Mouse (Mus musculus) limb, embryonic 15.5 days (tissue): ENCODE data around the gene Ddx54. TPM values are rescaled to one million over a fixed set of nuclear protein-coding genes. Genes with fewer than 3 reads are reported as not detected.

Source experiments
- ATAC-seq: fragments of 200-750 bp; cut with Nextera tagmentation; 2 replicates; pipeline ENCODE4 v1.8.0; 2017; ENCODE audit warnings: low read depth, moderate TSS enrichment; ENCODE audit not compliant: insufficient number of reproducible peaks, low FRiP score, low TSS enrichment
- H3K27ac ChIP-seq: fragments of 300-500 bp; sonication (generic); 2 replicates; pipeline ENCODE4 v1.5.1; 2015; ENCODE audit warnings: moderate library complexity, mild to moderate bottlenecking, inconsistent platforms
- H3K27me3 ChIP-seq: fragments of 300-500 bp; sonication (generic); 2 replicates; pipeline ENCODE4 v1.6.1; 2015; ENCODE audit warnings: inconsistent platforms
- H3K36me3 ChIP-seq: fragments of 300-500 bp; sonication (generic); 2 replicates; pipeline ENCODE4 v1.6.1; 2015; ENCODE audit warnings: inconsistent platforms
- H3K4me1 ChIP-seq: fragments of 300-500 bp; sonication (generic); 2 replicates; pipeline ENCODE4 v1.6.1; 2015; ENCODE audit warnings: inconsistent platforms
- H3K4me2 ChIP-seq: fragments of 300-500 bp; sonication (generic); 2 replicates; pipeline ENCODE4 v1.6.1; 2015; ENCODE audit warnings: mild to moderate bottlenecking, inconsistent platforms
- H3K4me3 ChIP-seq: fragments of 300-500 bp; sonication (generic); 2 replicates; pipeline ENCODE4 v1.5.1; 2015; ENCODE audit warnings: mild to moderate bottlenecking, inconsistent platforms
- H3K9ac ChIP-seq: fragments of 300-500 bp; sonication (generic); 2 replicates; pipeline ENCODE4 v1.6.1; 2015; ENCODE audit warnings: inconsistent platforms
- H3K9me3 ChIP-seq: fragments of 300-500 bp; sonication (generic); 2 replicates; pipeline ENCODE4 v1.6.1; 2016; ENCODE audit warnings: inconsistent platforms
- WGBS: fragments of 180-500 bp; shearing (Covaris S2); methylation state at CpG from one replicate; pipeline ENCODE4 v1.1.7; 2015; 5-methylcytosine and 5-hydroxymethylcytosine counted together
- polyA plus RNA-seq: library from polyadenylated mRNA; unstranded; fragments of >200 nt; fragmentation: Nextera tagmentation; extraction: Ambion mirVana; gene quantifications from 2 replicates; pipeline ENCODE4 v1.2.1, GENCODE M21; 2015

Gene Ddx54
- polyA plus RNA-seq, 1 experiment from 2014 or later, result 39.4 TPM

GRCm38 (mm10) chr5:120620375-120621077 is 8.0 kb downstream of the Ddx54 start:
- Histone ChIP-seq H3K27me3 (no peaks in the 10 kb centered on the region), H3K9me3 (no peaks in the 10 kb centered on the region), H3K4me1 (peaks cover 12% of the 10 kb centered on the region), H3K4me2 (no peak overlapping the region), H3K4me3 (no peak overlapping the region), H3K9ac (no peak overlapping the region), H3K36me3 (peaks cover 93% of the 10 kb centered on the region), H3K27ac (no peak overlapping the region)
- no peak for ATAC-seq
- 71% methylated on average over 18 of the region's 18 CpGs for WGBS

- H3K4me3 ChIP-seq, result no peak overlapping the region
- H3K4me1 ChIP-seq, result peaks cover 12% of the 10 kb centered on the region
- peaks cover 98% of the 10 kb centered on the region for H3K36me3 ChIP-seq
- H3K4me2 ChIP-seq, result no peak overlapping the region
- no peaks in the 10 kb centered on the region for H3K27me3 ChIP-seq
- WGBS, result 93% methylated on average over 23 of the region's 23 CpGs
- H3K9ac ChIP-seq, result no peak overlapping the region
- ATAC-seq, result no peak
- no peaks in the 10 kb centered on the region for H3K9me3 ChIP-seq
- no peak overlapping the region for H3K27ac ChIP-seq
Observed at GRCm38 (mm10) chr5:120621078-120621765, 8.7 kb downstream of the Ddx54 start.

GRCm38 (mm10) chr5:120621846-120622197 is 9.3 kb downstream of the Ddx54 start:
- no peak for ATAC-seq
- H3K9me3 ChIP-seq, result no peaks in the 10 kb centered on the region
- no peak overlapping the region for H3K4me3 ChIP-seq
- H3K27me3 ChIP-seq, result no peaks in the 10 kb centered on the region
- no peak overlapping the region for H3K4me2 ChIP-seq
- WGBS, result 83% methylated on average over 10 of the region's 10 CpGs
- H3K9ac ChIP-seq, result no peak overlapping the region
- peaks cover 99% of the 10 kb centered on the region for H3K36me3 ChIP-seq
- no peak overlapping the region for H3K27ac ChIP-seq
- H3K4me1 ChIP-seq, result peaks cover 12% of the 10 kb centered on the region

DNA sequence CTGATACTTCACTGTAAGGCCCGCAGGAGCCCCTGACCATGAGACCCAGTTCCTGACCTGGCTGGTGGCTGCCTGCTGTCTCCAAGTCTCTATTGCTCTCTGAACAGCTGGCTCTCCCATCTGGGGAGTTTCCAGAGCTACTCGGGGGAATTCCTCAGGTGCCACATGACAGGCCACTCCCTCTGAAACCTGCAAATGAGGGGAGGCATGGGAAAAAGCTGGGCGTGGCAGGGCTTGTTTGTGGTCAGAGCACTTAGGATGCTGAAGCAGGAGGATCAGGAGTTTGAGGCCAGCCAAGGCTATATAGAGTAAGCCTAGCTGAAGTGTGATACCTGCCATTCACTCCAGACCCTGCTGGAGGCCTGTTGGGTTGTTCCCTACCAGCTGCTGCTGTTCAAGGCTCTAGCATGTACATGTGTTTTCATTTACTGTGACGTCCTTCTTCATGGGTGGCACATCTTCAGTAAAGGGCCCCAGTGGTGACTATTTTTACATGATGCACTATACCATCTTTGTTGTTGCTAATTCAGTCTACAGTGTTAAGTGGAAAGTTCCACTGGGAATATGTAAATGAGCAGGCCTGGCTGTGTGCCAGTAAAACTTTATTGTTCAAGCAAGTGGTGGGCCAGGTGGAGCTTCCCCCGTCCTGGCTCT is 9.8 kb downstream of the Ddx54 start:
- WGBS, result 54% methylated on average over 5 of the region's 5 CpGs

DNA sequence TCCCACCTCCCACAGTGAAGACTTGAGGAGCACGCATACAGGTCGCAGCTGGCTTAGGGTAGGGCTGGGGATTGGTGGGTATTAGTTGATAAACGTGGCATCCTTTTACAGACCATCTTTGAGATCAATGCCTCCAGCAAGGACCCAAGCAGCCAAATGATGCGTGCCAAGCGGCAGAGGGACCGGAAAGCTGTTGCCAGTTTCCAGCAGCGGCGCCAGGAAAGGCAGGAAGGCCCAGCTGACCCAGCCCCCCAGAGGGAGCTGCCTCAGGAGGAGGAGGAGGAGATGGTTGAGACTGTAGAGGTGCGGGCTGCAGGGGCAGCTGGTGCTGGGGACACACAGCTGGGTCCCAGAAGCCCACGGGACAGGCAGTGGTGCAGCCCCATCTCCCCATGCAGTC is 11.9 kb downstream of the Ddx54 start:
- H3K27me3 ChIP-seq, result 0 out of 2 replicates have a peak, but pooled peaks cover 1% of the 10 kb centered on the region
- no peak overlapping the region for H3K4me3 ChIP-seq
- ATAC-seq, result no peak
- no peak overlapping the region for H3K27ac ChIP-seq
- no peak overlapping the region for H3K4me2 ChIP-seq
- H3K36me3 ChIP-seq, result peaks cover 86% of the 10 kb centered on the region
- WGBS, result 92% methylated on average over 10 of the region's 10 CpGs
- no peak overlapping the region for H3K9ac ChIP-seq
- H3K9me3 ChIP-seq, result no peaks in the 10 kb centered on the region
- H3K4me1 ChIP-seq, result peaks cover 17% of the 10 kb centered on the region

More for the DNA sequence above, 9.8 kb downstream of the Ddx54 start:
- Histone ChIP-seq H3K4me3 (no peak overlapping the region), H3K4me1 (peaks cover 12% of the 10 kb centered on the region), H3K27ac (no peak overlapping the region), H3K9ac (no peak overlapping the region), H3K36me3 (peaks cover 99% of the 10 kb centered on the region), H3K9me3 (no peaks in the 10 kb centered on the region), H3K4me2 (no peak overlapping the region), H3K27me3 (no peaks in the 10 kb centered on the region)
- no peak for ATAC-seq

GRCm38 (mm10) chr5:120626399-120626798 is 13.9 kb downstream of the Ddx54 start:
- Histone ChIP-seq H3K9me3 (no peaks in the 10 kb centered on the region), H3K4me2 (no peak overlapping the region), H3K9ac (no peak overlapping the region), H3K4me3 (no peak overlapping the region), H3K27ac (no peak overlapping the region), H3K27me3 (peaks cover 16% of the 10 kb centered on the region; the same call in 1 of the 2 replicates), H3K4me1 (peaks cover 21% of the 10 kb centered on the region), H3K36me3 (peaks cover 66% of the 10 kb centered on the region)
- WGBS, result 30% methylated on average over 19 of the region's 19 CpGs
- 0 out of 2 replicates have a peak, but pooled peaks have one; percentile 6 for ATAC-seq

DNA sequence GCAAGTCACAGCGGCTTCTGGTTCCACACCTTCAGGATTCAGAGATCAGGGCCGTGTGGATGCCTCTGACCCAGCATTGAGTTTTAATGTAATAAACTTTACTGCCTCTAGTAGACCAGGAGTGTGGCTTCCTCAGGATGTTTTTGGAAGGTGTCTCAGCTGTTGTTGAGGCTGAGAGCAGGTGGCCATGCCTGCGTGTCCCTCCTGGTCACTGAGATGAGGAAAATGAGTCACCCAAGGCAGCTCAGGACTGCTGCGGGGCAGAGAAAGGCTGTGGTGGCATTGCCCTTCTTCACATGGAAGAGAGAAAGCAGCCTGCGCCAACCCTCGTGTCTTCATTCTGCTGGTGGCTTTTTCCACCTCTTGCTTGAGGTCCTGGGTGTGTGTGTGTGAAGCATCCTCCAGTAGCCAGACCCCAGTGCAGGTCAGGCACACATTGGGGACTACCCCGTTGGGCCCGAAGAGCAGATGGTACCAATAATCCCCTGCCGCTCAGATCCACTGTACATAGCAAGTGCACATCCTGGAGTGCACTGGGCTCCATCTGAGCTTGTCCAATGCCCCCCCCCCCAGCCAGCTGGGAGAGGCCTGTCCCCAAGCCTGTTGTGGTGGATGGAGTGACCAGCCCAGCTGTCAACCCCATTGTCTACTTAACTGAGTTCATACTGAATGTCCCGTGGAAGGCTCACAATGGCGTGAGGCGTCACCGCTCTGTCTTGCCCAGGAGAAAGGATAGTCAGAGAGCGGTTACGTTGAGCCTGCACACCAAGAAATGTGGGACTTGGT is 15.2 kb downstream of the Ddx54 start:
- Histone ChIP-seq H3K27me3 (peaks cover 23% of the 10 kb centered on the region; the same call in 1 of the 2 replicates), H3K4me3 (no peak overlapping the region), H3K36me3 (peaks cover 53% of the 10 kb centered on the region), H3K4me2 (no peak overlapping the region), H3K4me1 (peaks cover 10% of the 10 kb centered on the region; the same call in 1 of the 2 replicates), H3K27ac (0 out of 2 replicates have a peak overlapping the region, but pooled peaks have one; percentile 17), H3K9me3 (no peaks in the 10 kb centered on the region), H3K9ac (no peak overlapping the region)
- no peak for ATAC-seq
- WGBS, result 85% methylated on average over 15 of the region's 15 CpGs

DNA sequence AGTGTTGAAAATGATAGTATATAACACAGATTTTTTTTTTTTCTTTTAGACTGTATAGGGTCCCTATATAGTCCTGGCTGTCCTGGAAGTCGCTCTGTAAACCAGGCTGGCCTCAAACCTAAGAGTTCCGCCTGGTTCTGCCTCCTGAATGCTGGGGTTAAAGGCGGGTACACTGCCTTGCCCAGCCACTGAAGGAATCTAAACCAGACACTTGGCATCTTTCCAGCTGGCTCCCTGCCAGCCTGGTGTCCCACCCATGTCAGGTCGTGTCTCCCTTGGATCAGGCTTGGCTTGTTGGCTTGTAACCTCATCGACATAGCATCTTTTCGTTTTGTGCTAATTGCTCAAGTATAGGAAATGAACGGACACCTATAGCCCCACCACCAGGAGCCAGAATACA is 16.1 kb downstream of the Ddx54 start:
- WGBS, result 44% methylated on average over 7 of the region's 7 CpGs

DNA sequence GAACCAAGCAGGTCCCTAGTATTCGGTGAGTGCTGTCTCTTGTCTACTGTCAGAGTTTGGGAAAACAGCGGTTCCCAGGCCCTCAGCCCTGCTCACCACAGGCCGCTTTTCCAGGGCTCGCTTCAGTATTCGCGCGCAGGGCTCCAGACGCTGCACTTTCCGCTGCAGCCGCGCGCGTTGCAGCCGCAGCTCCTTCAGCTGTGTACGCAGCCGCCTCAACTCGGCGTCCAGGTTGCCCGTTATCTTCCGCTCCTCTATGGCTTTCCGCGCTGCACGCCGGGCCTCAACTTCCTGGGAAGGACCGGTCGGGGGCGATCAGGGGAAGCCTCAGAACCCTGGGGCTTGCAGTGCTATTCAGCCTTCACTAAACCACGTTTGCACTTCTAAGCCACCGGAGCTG is 18.6 kb downstream of the Ddx54 start:
- H3K9me3 ChIP-seq, result no peaks in the 10 kb centered on the region

More for the DNA sequence above, 16.1 kb downstream of the Ddx54 start:
- Histone ChIP-seq H3K27me3 (peaks cover 23% of the 10 kb centered on the region; the same call in 1 of the 2 replicates), H3K4me1 (peaks cover 10% of the 10 kb centered on the region; the same call in 1 of the 2 replicates), H3K27ac (no peak overlapping the region), H3K4me2 (no peak overlapping the region), H3K9me3 (no peaks in the 10 kb centered on the region), H3K36me3 (peaks cover 44% of the 10 kb centered on the region), H3K4me3 (no peak overlapping the region), H3K9ac (no peak overlapping the region)
- ATAC-seq, result no peak

DNA sequence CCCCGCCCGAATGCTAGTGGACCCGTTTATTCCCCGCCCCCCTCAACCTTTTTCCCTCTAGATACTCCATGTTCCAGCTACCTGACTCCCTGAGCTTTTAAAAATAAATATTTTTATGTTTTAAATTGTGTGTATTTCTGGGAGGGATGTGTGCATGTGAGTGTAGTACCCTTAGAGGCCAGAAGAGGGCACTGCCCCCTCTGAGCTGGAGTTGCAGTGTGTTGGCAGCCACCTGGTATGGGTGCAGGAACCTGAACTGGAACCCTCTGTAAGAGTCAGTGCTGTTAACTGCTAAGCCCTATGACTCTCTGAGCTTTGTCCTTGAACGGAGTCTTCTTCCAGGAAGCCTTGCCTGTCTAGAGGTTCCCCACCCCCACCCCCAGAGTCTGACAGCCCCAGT is 19.4 kb downstream of the Ddx54 start:
- H3K9me3 ChIP-seq, result no peaks in the 10 kb centered on the region
- H3K4me3 ChIP-seq, result no peak overlapping the region
- no peak overlapping the region for H3K4me2 ChIP-seq
- H3K36me3 ChIP-seq, result peaks cover 12% of the 10 kb centered on the region
- peaks cover 10% of the 10 kb centered on the region; the same call in 1 of the 2 replicates for H3K4me1 ChIP-seq
- peaks cover 23% of the 10 kb centered on the region; the same call in 1 of the 2 replicates for H3K27me3 ChIP-seq
- WGBS, result 85% methylated on average over 5 of the region's 5 CpGs
- no peak overlapping the region for H3K27ac ChIP-seq
- no peak overlapping the region for H3K9ac ChIP-seq
- no peak for ATAC-seq

More for the DNA sequence above, 18.6 kb downstream of the Ddx54 start:
- no peak for ATAC-seq
- H3K27me3 ChIP-seq, result peaks cover 23% of the 10 kb centered on the region; the same call in 1 of the 2 replicates
- H3K9ac ChIP-seq, result no peak overlapping the region
- WGBS, result 5% methylated on average over 29 of the region's 29 CpGs
- peaks cover 20% of the 10 kb centered on the region for H3K36me3 ChIP-seq
- 0 out of 2 replicates have a peak overlapping the region, but pooled peaks have one; percentile 12 for H3K4me2 ChIP-seq
- H3K27ac ChIP-seq, result no peak overlapping the region
- peaks cover 10% of the 10 kb centered on the region; the same call in 1 of the 2 replicates for H3K4me1 ChIP-seq
- no peak overlapping the region for H3K4me3 ChIP-seq

- H3K9ac ChIP-seq, result no peak within 1 kb of the TSS
- peaks cover 23% of the 10 kb centered on the region; the same call in 1 of the 2 replicates for H3K27me3 ChIP-seq
Observed at GRCm38 (mm10) chr5:120634131-120634530, 21.6 kb downstream of the Ddx54 start, which contains the start of gene Cfap73. Cfap73 (minus strand) TSS chr5:120634235.

More at GRCm38 (mm10) chr5:120634131-120634530, 21.6 kb downstream of the Ddx54 start, which contains the start of gene Cfap73:
- ATAC-seq, result no peak
- Histone ChIP-seq H3K4me2 (no peak within 1 kb of the TSS), H3K4me1 (peaks cover 4% of the 10 kb centered on the region; the same call in 1 of the 2 replicates), H3K27ac (no peak within 1 kb of the TSS), H3K4me3 (no peak within 1 kb of the TSS), H3K36me3 (no peaks in the 10 kb centered on the region), H3K9me3 (no peaks in the 10 kb centered on the region)
- WGBS, result 68% methylated on average over 9 of the region's 9 CpGs
